Mouse (Mus musculus) forebrain, embryonic 15.5 days (tissue): ENCODE results near the gene Myzap. TPM values are rescaled to one million over a fixed set of nuclear protein-coding genes. Genes with fewer than 3 reads are reported as not detected.

Source experiments
- ATAC-seq: fragments of 200-750 bp; cut with Nextera tagmentation; replicated peaks from 2 replicates; pipeline ENCODE4 v1.8.0; 2017; ENCODE audit warnings: mild to moderate bottlenecking, moderate TSS enrichment, moderate library complexity
- H3K27ac ChIP-seq: fragments of 300-500 bp; sonication (generic); replicated peaks from 2 replicates; pipeline ENCODE4 v1.5.1; 2015; ENCODE audit warnings: mild to moderate bottlenecking, inconsistent platforms
- H3K27me3 ChIP-seq: fragments of 300-500 bp; sonication (generic); 2 replicates; pipeline ENCODE4 v1.6.1; 2015; ENCODE audit warnings: inconsistent platforms
- H3K36me3 ChIP-seq: fragments of 300-500 bp; sonication (generic); 2 replicates; pipeline ENCODE4 v1.6.1; 2015; ENCODE audit warnings: mild to moderate bottlenecking, inconsistent platforms
- H3K4me1 ChIP-seq: fragments of 300-500 bp; sonication (generic); 2 replicates; pipeline ENCODE4 v1.6.1; 2015; ENCODE audit warnings: inconsistent platforms
- H3K4me2 ChIP-seq: fragments of 300-500 bp; sonication (generic); replicated peaks from 2 replicates; pipeline ENCODE4 v1.6.1; 2015; ENCODE audit warnings: mild to moderate bottlenecking, inconsistent platforms
- H3K4me3 ChIP-seq: fragments of 300-500 bp; sonication (generic); 2 replicates; pipeline ENCODE4 v1.5.1; 2015; ENCODE audit warnings: mild to moderate bottlenecking, inconsistent platforms
- H3K9ac ChIP-seq: fragments of 300-500 bp; sonication (generic); replicated peaks from 2 replicates; pipeline ENCODE4 v1.6.1; 2015; ENCODE audit warnings: mild to moderate bottlenecking, inconsistent platforms
- H3K9me3 ChIP-seq: fragments of 300-500 bp; sonication (generic); 2 replicates; pipeline ENCODE4 v1.6.1; 2016; ENCODE audit warnings: inconsistent platforms
- WGBS: fragments of 180-500 bp; shearing (Covaris S2); methylation state at CpG from one replicate; pipeline ENCODE4 v1.1.7; 2015; ENCODE audit warnings: mixed read lengths; 5-methylcytosine and 5-hydroxymethylcytosine counted together
- polyA plus RNA-seq: library from polyadenylated mRNA; unstranded; fragments of >200 nt; fragmentation: Nextera tagmentation; extraction: Ambion mirVana; gene quantifications from 2 replicates; pipeline ENCODE4 v1.2.1, GENCODE M21; 2015

Myzap gene
- polyA plus RNA-seq, 1 experiment from 2014 or later: 1.8 TPM

DNA sequence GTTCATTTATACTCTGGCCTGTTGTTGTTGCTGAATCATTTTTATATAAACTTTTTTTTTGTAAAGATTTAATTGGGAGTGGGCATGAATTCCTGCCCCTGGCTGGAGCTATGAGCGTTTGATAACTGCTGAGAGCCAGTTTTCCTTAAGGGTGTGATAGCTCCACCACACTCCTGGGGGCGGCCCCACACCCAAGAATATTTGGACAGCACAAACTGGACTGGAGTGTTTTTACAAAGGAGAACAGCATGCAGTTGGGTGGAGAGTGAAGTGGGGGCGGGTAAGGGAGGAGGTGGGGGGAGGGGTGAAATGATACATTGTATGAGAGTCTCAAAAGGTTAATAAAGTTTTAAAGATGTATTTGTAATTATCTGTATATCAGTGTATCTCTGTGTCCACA is 24.8 kb downstream of the Myzap start:
- H3K4me2 ChIP-seq: no peak overlapping the region
- H3K27ac ChIP-seq: no peak overlapping the region
- no peaks in the 10 kb centered on the region for H3K27me3 ChIP-seq
- ATAC-seq: no peak
- 61% methylated on average over 3 of the region's 3 CpGs for WGBS
- H3K9ac ChIP-seq: no peak overlapping the region
- H3K36me3 ChIP-seq: no peaks in the 10 kb centered on the region
- H3K4me3 ChIP-seq: no peak overlapping the region
- no peaks in the 10 kb centered on the region for H3K9me3 ChIP-seq
- no peaks in the 10 kb centered on the region for H3K4me1 ChIP-seq

DNA sequence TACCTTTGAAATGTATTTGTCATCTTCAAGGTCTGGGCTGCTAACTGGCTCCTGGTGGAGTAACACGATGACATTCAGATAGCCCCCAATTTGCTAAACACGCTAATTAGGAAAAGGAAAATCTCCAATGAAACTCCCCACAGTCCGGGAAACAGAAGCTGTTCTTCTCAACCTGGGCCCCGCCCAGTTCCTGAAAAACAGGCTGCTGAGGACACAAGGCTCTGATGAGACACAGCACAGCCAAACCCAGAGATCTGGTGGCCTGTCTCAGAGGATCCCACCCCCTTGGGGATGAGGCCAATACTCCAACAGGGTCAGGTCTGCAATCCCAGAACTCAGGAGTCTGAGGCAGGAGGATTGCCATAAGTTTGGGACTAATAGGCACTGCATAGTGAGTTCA is 25.4 kb downstream of the Myzap start:
- no peak overlapping the region for H3K4me2 ChIP-seq
- 53% methylated on average over 4 of the region's 4 CpGs for WGBS
- no peak overlapping the region for H3K9ac ChIP-seq
- H3K9me3 ChIP-seq: no peaks in the 10 kb centered on the region
- no peaks in the 10 kb centered on the region for H3K36me3 ChIP-seq
- no peaks in the 10 kb centered on the region for H3K4me1 ChIP-seq
- H3K27me3 ChIP-seq: no peaks in the 10 kb centered on the region
- ATAC-seq: no peak
- no peak overlapping the region for H3K27ac ChIP-seq
- no peak overlapping the region for H3K4me3 ChIP-seq

DNA sequence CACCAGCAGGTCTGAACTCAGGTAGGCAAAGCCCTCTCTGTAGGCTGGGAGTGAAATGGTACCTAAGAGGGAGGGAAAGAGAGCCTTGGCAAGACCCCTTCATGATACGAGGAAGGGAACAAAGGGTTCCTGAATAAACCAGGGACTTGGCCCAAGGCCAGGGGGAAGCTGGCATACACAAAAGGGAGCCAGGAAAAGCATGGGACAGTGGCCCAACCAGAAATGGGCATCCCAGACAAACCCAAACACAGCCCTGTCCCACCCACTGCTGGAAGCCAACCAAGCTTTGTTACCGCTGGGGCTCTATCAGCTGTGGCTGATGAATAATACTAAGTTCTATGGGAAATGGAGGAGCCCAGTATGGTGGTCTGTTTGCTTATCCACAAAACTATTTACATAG is 34.4 kb downstream of the Myzap start:
- H3K9me3 ChIP-seq: no peaks in the 10 kb centered on the region
- H3K4me2 ChIP-seq: no peak overlapping the region
- no peaks in the 10 kb centered on the region for H3K36me3 ChIP-seq
- H3K9ac ChIP-seq: no peak overlapping the region
- H3K4me3 ChIP-seq: no peak overlapping the region
- 0 out of 2 replicates have a peak, but pooled peaks cover 3% of the 10 kb centered on the region for H3K4me1 ChIP-seq
- 17% methylated on average over 2 of the region's 2 CpGs for WGBS
- ATAC-seq: peak; percentile 46; the same call in 1 of the 2 replicates
- no peak overlapping the region for H3K27ac ChIP-seq
- H3K27me3 ChIP-seq: no peaks in the 10 kb centered on the region

DNA sequence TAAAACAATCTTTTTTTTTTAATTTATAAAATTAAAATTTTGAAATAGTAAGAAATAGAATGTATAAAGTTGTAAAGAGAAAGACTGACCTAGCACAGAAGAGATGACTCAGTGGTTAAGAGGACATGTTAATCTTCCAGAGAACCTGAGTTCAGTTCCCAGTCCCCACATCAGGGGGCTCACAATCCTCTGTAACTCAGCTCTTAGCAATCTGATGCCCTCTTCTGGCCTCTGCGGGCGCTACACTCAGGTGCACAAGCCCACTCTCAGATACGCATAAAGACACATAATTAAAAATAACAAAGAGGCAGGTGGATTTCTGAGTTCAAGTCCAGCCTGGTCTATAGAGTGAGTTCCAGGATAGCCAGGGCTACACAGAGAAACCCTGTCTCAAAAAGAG is 38.2 kb downstream of the Myzap start:
- Histone ChIP-seq H3K27ac (no peak overlapping the region), H3K9ac (no peak overlapping the region), H3K4me2 (no peak overlapping the region), H3K36me3 (no peaks in the 10 kb centered on the region), H3K9me3 (no peaks in the 10 kb centered on the region), H3K27me3 (no peaks in the 10 kb centered on the region), H3K4me3 (no peak overlapping the region), H3K4me1 (0 out of 2 replicates have a peak, but pooled peaks cover 3% of the 10 kb centered on the region)
- 96% methylated on average over 3 of the region's 3 CpGs for WGBS
- no peak for ATAC-seq

DNA sequence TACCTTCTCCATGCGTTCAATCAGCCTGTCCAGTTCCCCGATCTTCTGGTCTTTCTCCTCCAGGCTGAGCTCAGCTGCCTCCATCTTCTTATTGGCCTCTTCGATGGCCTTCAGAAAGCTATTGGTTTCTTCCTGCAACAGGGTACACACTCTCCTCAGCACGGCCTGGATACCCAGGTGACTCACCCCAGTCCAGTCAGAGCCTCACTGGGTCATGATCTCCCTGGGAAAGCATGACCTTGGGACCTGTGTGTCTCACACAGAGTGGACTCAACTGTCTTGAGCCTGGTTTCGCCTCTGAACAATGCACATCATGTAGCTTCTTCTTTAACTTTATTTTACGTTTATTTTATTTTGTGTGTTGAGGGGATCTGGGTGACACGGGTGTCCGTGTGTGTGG is 42.0 kb downstream of the Myzap start:
- Histone ChIP-seq H3K4me2 (no peak overlapping the region), H3K4me3 (no peak overlapping the region), H3K36me3 (no peaks in the 10 kb centered on the region), H3K27ac (no peak overlapping the region), H3K27me3 (no peaks in the 10 kb centered on the region), H3K4me1 (no peaks in the 10 kb centered on the region), H3K9ac (no peak overlapping the region), H3K9me3 (no peaks in the 10 kb centered on the region)
- no peak for ATAC-seq
- 90% methylated on average over 8 of the region's 8 CpGs for WGBS

DNA sequence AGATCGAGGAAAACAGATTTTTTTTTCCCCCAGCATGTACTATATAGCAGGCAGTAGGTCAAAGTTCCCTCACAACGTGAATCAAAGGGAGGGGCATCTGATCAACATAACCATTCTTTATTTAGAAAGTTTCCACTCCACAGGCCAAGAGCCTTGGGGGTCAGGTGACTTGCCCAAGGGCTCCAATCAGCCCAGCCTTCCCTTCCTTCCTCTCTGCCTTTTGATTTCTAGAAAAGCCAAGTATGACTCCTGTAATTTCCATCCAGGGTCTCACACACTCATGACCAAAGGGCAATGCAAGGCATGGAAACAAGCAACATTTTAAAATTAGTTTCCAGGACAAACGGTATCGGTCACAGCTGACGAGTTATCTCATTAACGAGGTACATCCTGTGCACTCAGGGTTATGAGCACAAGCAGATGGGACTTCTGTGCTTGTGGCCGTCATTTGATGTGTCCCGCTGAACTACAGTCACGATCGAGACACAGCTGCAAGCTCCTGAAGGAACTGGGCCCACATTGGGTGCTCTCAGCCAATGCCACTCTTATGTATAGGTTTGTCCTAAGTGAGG is 44.4 kb downstream of the Myzap start:
- H3K9ac ChIP-seq: no peak overlapping the region
- 83% methylated on average over 10 of the region's 10 CpGs for WGBS
- H3K4me3 ChIP-seq: no peak overlapping the region
- no peaks in the 10 kb centered on the region for H3K36me3 ChIP-seq
- no peak overlapping the region for H3K27ac ChIP-seq
- no peaks in the 10 kb centered on the region for H3K9me3 ChIP-seq
- H3K4me1 ChIP-seq: 0 out of 2 replicates have a peak, but pooled peaks cover 2% of the 10 kb centered on the region
- H3K27me3 ChIP-seq: no peaks in the 10 kb centered on the region
- no peak overlapping the region for H3K4me2 ChIP-seq
- no peak for ATAC-seq

DNA sequence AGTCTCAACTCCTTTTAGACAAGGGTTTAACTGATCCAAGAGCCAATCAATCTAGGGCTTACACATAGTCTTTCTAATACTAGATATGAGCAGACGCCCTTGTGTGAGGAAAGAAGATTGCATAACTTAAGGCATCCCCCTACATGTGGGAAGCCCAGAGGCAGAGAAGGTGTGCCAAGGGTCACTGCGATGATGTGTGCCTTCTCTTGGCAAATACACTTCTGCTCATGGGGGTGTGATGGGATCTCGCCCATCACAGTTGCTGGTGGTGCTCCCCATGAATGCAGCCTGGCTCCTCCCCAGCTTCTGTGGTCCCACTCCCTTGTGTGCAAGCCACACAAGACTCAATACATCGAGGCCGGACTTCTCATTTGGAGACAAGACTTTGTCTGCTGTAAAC is 47.3 kb downstream of the Myzap start:
- ATAC-seq: no peak
- H3K4me2 ChIP-seq: no peak overlapping the region
- H3K27ac ChIP-seq: no peak overlapping the region
- no peaks in the 10 kb centered on the region for H3K27me3 ChIP-seq
- no peaks in the 10 kb centered on the region for H3K9me3 ChIP-seq
- H3K9ac ChIP-seq: no peak overlapping the region
- no peaks in the 10 kb centered on the region for H3K36me3 ChIP-seq
- H3K4me1 ChIP-seq: 0 out of 2 replicates have a peak, but pooled peaks cover 2% of the 10 kb centered on the region
- WGBS: 86% methylated on average over 5 of the region's 5 CpGs
- H3K4me3 ChIP-seq: no peak overlapping the region

DNA sequence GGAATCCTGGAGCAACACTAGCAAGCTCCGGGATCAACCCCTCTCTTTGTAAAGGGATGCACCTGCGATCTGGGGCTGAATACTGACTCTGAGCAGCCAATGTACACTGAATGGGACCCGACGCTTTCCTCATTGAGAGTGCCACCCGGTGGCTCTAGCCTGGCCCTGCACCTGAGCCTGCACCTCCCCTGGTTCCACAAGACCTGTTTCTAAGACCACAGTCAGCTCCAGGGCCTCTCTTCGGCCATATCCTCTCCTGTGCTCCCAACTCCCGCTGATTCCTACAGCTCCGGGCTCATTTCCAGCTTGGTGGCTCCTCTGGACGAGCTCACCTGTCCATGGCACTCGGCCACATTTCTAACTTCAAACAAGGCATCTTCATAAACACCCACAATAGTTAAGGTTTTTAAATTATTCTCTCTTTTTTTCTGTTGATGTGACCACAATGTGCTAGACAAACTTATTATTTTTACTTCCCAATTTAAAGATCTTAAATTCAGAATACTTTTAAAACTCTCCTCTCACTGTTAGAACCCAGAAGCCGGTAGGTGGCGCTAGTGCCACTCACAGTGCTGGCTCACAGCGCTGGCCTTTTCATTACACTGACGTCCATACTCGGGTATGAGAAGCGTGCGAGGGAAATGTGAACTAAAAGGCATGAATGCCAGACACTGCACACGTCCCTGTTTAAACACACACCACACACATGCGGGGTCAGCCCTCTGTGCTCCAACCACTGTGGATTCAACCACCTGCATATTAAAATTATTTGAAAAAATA is 48.5 kb downstream of the Myzap start:
- Histone ChIP-seq H3K27me3 (no peaks in the 10 kb centered on the region), H3K9me3 (no peaks in the 10 kb centered on the region), H3K4me1 (0 out of 2 replicates have a peak, but pooled peaks cover 2% of the 10 kb centered on the region), H3K4me3 (no peak overlapping the region), H3K27ac (no peak overlapping the region), H3K4me2 (no peak overlapping the region), H3K36me3 (no peaks in the 10 kb centered on the region), H3K9ac (no peak overlapping the region)
- 14% methylated on average over 19 of the region's 19 CpGs for WGBS
- peak; percentile 80 for ATAC-seq

DNA sequence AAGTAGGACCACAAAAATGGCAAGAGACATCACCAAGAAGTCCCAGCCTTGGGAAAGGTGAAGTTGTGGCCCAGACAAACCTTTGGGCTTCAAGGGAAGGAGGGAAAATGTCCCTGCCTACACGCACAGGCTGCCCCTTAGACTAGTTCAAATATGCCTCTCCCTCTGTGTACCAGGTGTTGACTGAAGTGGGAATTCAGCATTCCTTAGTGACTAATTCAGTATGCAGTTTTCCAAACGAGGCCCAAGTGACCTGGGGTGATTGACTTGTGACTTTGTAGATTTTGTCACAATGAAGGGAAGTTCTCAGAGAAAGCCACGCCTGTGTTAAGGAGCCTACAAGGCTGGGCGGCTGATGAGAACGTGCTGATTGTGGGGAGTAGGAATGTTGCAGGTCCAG is 49.9 kb downstream of the Myzap start:
- H3K9ac ChIP-seq: no peak overlapping the region
- H3K4me1 ChIP-seq: 0 out of 2 replicates have a peak, but pooled peaks cover 2% of the 10 kb centered on the region
- H3K27me3 ChIP-seq: no peaks in the 10 kb centered on the region
- no peaks in the 10 kb centered on the region for H3K36me3 ChIP-seq
- no peak overlapping the region for H3K4me3 ChIP-seq
- no peak overlapping the region for H3K27ac ChIP-seq
- no peak overlapping the region for H3K4me2 ChIP-seq
- no peak for ATAC-seq
- WGBS: 75% methylated on average over 5 of the region's 5 CpGs
- H3K9me3 ChIP-seq: no peaks in the 10 kb centered on the region

DNA sequence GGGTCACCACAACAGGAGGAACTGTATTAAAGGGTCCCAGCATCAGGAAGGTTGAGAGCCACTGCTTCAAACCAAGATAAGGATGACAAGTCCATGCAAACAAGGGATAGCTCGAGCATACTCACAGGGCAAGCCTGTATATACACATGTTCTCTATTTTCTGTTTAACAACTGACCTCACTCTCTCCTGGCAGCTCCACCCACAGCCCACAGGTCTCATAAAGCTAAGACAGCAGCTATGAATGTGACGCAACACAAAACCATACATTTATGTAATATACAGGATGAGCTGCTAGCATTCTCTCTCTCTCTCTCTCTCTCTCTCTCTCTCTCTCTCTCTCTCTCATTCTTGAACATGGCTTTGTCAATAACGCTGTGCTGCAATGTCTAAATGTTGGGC is 51.4 kb downstream of the Myzap start:
- Histone ChIP-seq H3K36me3 (no peaks in the 10 kb centered on the region), H3K4me2 (no peak overlapping the region), H3K27ac (no peak overlapping the region), H3K9ac (no peak overlapping the region), H3K9me3 (no peaks in the 10 kb centered on the region), H3K4me1 (0 out of 2 replicates have a peak, but pooled peaks cover 2% of the 10 kb centered on the region), H3K27me3 (no peaks in the 10 kb centered on the region), H3K4me3 (no peak overlapping the region)
- no peak for ATAC-seq
- 86% methylated on average over 3 of the region's 3 CpGs for WGBS

DNA sequence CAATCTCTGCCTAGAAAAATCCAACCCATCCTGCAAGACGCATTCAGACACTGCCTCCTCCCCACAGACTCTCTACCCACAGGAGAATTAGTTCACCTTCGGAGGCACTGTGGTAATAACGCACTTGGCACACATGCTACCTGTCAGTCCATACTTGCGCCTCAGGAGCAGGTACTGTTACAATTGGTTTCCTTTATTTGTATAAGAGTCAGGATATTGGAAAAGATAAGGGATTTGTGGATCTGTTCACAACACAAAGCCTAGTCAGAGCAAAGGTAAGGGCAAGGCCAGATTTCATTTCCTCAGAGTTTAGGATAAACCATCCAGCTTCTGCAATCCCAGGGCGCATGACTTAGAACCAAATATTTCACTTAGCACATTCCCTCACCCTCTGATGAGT is 56.4 kb downstream of the Myzap start:
- H3K4me3 ChIP-seq: no peak overlapping the region
- no peak overlapping the region for H3K9ac ChIP-seq
- no peaks in the 10 kb centered on the region for H3K9me3 ChIP-seq
- H3K27ac ChIP-seq: no peak overlapping the region
- no peak for ATAC-seq
- H3K27me3 ChIP-seq: no peaks in the 10 kb centered on the region
- no peaks in the 10 kb centered on the region for H3K4me1 ChIP-seq
- H3K36me3 ChIP-seq: no peaks in the 10 kb centered on the region
- H3K4me2 ChIP-seq: no peak overlapping the region
- 96% methylated on average over 5 of the region's 5 CpGs for WGBS

DNA sequence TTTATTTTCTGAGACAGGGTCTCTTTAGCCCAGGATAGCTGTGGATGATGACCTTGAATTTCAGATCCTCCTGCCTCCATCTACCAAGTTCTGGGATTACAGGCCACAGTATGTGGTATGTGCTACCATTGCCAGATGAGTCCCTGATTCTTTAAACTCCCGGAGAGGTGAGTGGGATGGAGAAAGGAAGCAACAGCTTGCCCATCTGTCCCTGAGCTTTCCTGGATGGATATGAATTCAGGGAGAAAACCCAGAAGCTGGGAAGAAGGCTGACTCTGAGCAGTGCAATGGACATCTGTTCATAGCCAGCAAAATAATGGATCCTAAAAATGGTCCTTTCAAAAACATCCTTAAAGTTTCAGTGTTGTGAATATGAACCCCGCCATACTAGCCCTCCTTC is 57.1 kb downstream of the Myzap start:
- ATAC-seq: no peak
- H3K9ac ChIP-seq: no peak overlapping the region
- no peaks in the 10 kb centered on the region for H3K27me3 ChIP-seq
- H3K36me3 ChIP-seq: no peaks in the 10 kb centered on the region
- H3K4me2 ChIP-seq: no peak overlapping the region
- no peaks in the 10 kb centered on the region for H3K4me1 ChIP-seq
- H3K4me3 ChIP-seq: no peak overlapping the region
- H3K27ac ChIP-seq: no peak overlapping the region
- no peaks in the 10 kb centered on the region for H3K9me3 ChIP-seq
- WGBS: 78% methylated on average over 2 of the region's 2 CpGs

DNA sequence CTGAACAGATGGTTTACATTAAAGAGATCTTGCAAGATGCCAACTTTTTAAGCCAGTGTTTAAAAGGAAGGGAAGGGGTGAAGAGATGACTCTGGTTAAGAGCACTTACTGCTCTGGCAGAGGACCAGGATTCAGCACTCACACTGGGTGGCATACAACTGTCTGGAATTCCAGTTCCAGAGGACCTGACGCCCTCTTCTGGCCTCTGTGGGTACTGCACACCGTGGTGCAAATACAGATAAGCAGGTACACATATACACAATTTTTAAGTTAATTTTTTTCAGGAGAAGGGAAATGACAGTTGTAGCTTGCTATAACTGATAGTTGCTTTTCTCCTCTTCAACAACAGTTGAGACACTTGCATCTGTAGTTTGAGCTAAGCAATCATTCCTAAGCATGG is 62.2 kb downstream of the Myzap start:
- WGBS: 64% methylated on average over 2 of the region's 2 CpGs
- Histone ChIP-seq H3K4me2 (no peak overlapping the region), H3K9me3 (no peaks in the 10 kb centered on the region), H3K4me1 (no peaks in the 10 kb centered on the region), H3K9ac (no peak overlapping the region), H3K36me3 (no peaks in the 10 kb centered on the region), H3K27me3 (no peaks in the 10 kb centered on the region), H3K4me3 (no peak overlapping the region), H3K27ac (no peak overlapping the region)
- no peak for ATAC-seq
